Mouse (Mus musculus): ENCODE measurements around the gene Parp2. TPM values are rescaled to one million over a fixed set of nuclear protein-coding genes. Genes with fewer than 3 reads are reported as not detected.
"Not testable (repeated sequence)": the region's sequence is repeated elsewhere in the genome, so short reads cannot be mapped to it uniquely, and the experiment has no call there.

Gene Parp2
- total RNA-seq (2021): 1 to 10 TPM; 8.6 to 9.5 TPM
- long read RNA-seq, experiment 1, transcript Parp2-201 (16 exons, 1,894 nt): major isoform, 13 of 19 reads
- long read RNA-seq, experiment 1, partial matches to known transcripts: 2 of 19 reads
- long read RNA-seq, experiment 1, other reads (novel, unspliced or antisense): 4 of 19 reads
- long read RNA-seq, experiment 2, transcript Parp2-201 (16 exons, 1,894 nt): major isoform, 14 of 19 reads
- long read RNA-seq, experiment 2, partial matches to known transcripts: 1 of 19 reads
- long read RNA-seq, experiment 2, other reads (novel, unspliced or antisense): 4 of 19 reads

DNA sequence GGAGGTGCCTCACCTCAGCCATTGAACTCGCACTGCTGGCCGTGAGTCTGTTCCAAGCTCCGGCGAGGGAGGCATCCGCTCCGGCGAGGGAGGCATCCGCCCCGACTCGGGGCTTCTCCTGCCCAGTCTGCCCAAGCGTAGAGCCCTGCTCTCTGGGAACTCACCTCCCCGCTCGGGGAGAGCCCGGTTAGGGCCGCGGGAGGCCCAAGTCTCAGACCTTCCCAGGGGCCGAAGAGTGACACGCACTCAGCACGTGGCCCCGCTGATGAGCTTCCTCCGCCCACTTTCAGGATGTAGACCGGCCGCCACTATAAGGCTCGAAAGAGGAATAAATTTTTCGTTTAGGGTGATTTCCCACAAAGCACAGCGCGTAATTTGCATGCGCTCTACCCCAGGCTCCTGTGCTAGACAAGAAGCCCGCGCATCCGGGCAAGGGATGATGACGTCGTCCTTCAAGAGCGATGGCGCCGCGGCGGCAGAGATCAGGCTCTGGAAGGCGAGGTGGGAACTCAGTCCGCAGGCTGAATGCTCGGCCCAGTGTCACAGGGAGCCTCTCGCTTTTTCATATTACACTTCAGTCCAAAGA lies at the start of gene Parp2, which contains the start of gene Ccnb1ip1:
Gene Parp2, plus strand, starts transcription at position 355 of the 586 bp plus-strand sequence.
Gene Ccnb1ip1, minus strand, starts transcription at position 246 of the 586 bp plus-strand sequence.
- DNase-seq (ENCODE audit: low spot score): peak; percentile 98

DNA sequence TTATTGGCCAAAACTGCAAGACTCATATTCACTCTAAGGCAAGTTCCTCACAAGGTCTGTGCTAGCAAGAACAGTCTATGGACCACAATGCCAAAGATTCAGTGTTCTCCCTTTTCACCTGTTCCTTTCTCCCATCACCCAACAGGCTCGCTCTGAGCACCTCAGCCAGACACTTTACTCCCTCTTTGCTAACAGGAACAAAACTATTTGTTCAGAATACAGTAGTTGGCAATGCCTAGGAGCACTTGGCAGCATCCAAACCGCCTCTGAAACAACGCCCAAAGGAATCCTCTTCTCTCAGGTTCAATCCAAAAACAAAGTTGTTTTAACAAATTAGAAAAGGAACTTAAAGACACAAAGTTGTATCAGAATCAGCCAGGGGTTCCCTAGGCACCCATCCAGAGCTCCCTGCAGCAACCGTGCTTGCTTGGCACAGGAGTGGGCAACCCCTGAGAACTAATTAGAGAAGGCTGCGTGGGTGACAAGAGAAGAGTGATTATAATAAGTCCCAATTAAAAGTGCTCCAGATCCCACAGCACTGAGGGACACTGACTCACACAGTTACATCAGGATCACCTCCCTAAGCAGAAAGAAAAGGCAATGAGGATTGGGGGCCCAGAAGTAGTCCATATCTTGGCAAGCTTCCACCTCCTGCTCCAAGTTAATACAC lies 49.1 kb upstream of the Parp2 start:
- no peak for DNase-seq (ENCODE audit: low spot score)

DNA sequence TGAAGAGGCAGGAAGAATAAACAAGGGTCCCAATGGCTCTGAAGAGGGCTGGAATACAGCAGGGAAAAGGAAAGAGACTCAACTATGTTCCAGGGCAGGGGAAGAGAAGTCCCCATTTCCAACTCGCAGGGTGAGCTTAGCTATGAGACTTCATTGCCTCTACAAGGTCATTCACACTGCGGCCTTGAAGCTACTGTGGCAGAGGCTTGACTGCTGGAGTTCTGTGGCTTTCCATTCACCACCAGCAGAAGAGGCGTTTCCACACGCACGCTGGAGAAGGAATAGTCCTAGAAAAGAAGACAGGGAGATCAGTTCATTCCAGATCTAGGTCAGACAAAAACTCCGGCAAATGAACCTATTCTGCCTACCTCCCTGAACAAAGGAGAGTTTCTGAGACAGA lies 41.9 kb upstream of the Parp2 start:
- no peak for DNase-seq (ENCODE audit: low spot score)

DNA sequence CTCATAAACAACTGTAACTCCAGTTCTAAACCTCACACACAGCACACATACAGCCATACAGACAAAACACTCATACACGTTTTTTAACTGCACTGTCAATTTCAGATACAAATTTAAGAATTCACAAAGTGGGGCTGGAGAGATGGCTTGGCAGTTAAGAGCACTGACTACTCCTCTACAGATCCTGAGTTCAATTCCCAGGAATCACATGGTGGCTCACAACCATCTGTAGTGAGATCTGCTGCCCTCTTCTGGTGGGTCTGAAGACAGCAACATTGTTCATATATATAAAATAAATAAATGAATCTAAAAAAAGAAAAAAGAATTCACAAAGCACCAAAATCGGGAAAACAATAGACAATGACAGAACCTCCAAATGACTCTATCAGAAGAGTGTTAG lies 36.3 kb upstream of the Parp2 start:
- no peak for DNase-seq (ENCODE audit: low spot score)

DNA sequence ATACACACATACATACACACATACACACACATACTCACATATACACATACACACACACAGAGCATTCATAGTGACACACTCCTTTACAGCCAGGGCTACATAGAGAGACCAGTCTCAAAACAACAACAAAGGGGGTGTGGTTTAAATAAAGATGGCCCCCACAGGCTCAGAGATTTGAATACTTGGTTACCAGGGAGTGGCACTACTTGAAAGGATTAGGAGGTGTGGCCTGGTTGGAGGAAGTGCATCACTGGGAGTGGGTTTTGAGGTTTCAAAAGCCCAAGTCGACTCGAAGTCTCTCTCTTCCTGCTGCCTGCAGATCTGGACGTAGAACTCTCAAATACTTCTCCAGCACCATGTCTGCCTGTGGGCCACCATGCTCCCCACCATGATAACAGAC lies 25.5 kb upstream of the Parp2 start:
- no peak for DNase-seq (ENCODE audit: low spot score)

DNA sequence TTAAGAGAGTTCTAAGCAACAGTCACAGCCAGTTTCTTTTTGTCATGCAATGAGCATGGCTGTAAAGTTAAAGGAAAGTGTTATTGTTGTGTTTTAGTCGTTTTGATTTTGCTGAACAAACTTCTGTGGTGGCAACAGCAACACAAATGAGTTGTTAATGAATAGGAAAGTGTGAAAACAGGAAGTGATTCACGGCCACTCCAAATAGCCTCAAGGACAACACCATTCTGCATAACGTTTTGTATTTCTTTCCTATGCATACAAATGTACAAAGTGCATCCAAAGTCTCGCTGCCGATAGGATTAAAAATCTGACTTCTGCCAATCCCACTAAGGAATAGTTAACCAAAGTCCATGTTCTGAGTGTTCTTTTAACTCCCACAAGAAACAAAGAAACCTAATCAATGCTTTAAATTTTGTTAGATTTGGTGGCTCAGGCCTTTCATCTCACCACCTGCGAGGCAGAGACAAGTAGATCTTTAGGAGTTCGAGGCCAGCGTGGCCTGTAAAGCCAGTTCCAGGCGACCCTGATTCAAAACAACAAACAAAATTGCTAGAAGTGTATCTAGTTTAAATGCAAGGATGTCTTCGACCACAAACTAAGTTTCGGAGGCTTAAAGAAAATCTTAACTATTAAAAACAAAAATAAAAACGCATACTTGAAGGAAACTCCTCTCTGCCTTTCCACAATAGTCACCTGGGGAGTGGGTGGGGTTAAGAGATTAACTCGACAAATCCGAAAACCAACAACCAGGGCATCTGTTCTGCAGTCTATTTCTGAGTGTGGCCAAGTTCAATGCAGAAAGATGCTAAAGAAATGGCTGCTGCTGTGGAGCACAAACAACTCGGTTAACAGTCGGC lies 23.0 kb upstream of the Parp2 start:
- no peak for DNase-seq (ENCODE audit: low spot score)

DNA sequence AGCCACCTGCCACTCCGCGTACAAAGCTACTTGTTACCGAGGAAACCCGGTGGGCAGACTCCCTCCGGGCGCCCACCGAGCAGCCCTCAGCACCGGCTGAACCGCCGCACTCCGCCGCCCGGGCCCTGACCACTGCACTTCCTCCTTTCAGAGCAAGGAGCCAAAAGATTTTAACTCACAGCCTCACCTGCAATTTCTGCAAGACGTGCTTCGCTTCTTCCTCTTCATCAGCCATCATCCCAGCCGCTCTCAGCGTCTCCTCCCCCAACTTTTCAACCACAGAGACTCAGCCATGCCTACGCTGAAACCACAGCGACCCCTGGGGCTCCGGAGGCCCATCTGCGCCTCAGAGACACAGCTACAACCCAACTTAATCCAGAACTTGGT lies 22.4 kb upstream of the Parp2 start, which contains the start of gene Ttc5:
Gene Ttc5, minus strand, starts transcription at position 269 of the 387 bp plus-strand sequence.
- DNase-seq (ENCODE audit: low spot score): peak; percentile 89

DNA sequence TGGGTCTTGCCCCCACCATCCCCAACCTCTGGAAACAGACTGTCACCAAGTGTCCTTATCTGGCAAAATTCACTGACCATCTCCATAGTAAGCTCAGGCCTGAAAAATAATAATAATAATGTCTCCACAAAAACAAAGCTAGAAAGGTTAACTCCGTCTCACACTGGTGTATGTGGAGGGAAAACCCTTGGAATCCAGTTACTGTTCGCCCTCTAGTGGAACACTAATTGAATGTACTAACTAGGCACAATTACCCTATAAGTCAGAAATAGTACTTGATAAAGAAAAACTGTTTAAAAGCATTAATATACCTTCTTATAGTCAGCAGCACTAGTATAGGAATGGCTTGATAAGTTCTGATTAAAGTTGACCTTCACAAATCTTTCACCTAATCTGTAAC lies 19.5 kb upstream of the Parp2 start:
- no peak for DNase-seq (ENCODE audit: low spot score)

DNA sequence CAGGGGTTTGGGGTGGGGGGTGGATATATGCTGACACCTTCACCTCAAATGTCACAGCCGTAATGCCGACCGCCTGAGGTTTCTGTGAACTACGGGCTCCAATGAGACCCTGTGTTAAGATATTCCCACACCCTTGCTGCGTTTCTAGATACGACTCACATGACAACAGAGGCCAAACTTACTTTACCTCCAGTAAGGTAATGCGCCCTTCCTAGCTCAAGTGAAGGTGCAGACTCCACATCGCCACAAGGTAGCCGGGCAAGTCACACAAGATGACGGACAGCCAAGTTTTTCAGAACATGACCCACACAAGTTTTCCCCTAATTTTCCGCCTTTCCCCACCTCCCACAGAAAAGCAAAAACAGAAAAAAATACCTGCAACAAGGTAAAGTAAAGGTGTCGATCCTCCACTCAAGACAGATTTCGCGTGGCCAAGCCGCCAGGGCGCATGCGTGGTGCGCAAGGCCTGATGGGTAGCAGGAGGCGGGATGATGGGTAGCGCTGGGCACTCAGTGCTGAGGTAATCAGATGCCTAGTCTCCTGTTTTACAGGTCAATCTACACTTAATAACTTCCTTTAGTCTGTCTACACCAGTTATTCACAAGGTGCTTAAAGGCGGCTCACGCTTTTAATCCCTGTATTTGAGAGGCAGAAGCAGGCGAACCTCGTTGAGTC lies 12.2 kb upstream of the Parp2 start:
- DNase-seq (ENCODE audit: low spot score): no peak

DNA sequence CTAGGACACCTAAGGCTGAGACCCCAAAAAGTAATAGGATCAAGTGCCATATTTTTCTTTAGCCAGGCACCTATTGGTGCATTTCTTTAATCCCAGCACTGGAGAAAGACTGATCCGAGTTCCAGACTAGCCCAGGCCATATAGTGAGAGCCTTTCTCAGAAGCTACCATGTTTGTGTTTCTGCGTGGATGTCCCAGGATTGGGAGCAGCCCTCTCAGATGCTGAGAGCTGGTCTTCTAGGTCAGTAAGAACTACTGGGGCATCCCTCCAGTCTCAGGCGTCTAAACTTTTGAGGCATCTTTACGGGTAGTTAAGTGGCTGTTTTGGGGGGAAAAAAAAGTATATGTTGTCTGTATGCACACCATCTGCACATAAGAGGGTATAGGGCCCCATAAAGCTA lies 11.7 kb upstream of the Parp2 start:
- DNase-seq (ENCODE audit: low spot score): no peak

DNA sequence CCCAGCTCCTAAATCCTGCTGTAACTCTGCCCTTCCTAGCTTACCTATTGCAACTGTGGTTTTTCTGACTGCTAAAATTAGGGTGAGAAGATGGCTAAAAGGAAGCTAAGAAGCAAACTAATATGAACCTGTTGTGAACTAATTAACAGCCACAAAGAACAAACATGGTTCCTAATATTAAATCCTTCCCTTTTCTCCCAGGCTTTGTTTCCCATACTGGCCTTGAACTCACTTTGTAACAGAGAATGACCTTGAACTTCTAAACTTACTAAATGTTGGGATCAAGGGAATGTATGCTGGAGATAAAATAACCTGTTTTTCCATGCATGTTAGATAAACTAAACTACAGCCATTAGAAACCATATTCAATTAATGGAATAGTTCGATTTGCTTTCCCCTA lies 11.2 kb upstream of the Parp2 start:
- DNase-seq (ENCODE audit: low spot score): no peak

DNA sequence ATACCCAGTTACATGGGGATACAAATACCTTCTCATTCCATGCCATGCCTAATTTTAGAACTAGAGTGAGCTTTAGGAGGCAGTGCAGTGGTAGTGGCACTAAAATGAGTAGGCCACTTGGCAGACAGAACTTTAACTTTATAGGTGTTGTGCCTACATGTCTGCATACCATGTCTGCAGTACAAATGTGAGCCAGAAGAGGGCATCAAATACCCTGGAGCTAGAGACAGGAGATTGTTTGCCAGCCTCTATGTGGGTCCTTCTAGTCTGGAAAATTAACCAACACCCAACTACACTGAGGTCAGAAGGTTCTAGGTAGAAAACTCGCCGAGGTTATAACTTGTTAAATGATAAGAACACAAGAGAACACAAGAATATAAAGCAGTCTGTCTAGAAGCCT lies 9.1 kb upstream of the Parp2 start:
- DNase-seq (ENCODE audit: low spot score): no peak

DNA sequence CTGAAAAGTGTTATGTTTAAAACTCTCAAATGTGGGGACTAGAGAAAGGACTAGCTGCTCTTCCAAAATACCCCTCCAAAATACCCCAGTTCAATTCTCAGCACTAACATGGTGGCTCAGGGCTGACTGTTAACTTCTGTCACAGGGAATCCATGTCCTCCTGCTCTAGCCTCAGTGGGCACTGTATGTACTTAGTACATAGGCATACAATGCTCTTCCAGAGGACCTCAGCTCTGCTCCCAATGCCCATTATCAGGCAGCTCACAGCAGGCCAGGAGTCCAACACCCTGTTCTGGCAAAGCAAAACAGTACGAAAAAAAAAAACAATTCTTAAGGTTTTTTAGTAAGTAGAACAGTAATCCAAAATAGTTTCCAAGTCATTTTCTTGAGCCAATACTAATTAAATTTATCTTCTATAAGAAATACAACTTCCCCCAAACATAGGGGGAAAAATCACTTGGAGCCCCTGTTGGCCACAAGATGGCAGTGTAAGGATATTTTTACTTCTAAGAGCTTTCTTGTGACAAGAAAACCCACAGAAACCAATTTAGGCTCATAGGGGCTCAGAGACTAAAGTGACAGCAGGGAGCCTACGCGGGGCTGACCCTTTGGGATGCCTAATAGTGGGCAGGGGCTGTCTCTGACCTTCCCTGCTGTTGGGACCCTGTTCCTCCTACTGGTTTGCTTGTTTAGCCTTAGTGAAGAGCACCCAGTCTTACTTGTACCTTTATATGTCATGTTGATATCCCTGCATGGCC lies 8.0 kb upstream of the Parp2 start:
- peak; percentile 44 for DNase-seq (ENCODE audit: low spot score)

DNA sequence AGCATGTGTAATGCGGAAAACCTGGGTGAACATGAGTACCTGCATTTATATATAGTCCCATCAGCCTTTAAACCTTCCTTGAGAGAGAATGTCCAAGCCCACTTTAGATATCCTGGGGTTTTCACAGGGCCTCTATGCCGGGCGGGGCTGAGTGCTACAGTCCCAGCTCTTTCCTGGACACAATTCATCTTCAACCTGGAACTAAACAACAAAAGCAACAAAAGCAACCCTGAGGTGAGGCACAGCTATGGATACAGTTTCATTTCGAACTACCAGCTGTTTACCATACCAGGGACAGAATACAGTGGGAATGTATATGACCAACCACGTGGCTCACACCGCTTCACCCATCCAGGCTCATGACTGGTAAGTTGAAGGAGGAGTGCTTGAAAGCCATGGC lies 5.2 kb upstream of the Parp2 start:
- no peak for DNase-seq (ENCODE audit: low spot score)

DNA sequence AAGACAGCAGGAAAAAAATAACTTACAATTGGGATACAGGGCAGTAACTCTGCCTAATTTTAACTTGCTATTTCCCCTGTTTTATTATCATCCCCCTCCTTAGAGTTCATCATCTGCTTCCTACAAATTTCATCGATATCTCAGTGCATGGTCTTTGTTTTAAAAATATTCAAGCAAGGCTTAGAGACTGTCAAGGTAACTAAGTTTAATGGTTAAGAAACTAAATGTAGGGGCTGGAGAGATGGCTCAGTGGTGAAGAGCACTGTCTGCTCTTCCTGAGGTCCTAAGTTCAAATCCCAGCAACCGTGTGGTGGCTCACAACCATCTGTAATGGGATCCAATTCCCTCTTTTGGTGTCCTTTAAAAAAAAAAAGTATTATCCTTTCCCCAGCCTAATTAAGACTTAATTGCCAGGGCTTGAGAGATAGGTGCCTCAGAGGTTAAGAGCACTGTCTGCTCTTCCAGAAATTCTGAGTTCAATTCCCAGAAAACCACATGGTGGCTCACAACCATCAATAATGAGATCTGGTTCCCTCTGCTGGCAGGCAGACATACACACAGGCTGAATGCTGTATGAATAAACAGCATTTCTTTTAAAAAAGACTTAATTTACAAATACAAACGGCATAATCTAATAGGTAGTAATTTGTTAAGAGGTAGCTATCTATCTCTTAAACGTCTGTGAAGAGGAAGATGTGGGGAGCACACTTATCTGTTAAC lies 4.6 kb upstream of the Parp2 start:
- no peak for DNase-seq (ENCODE audit: low spot score)

DNA sequence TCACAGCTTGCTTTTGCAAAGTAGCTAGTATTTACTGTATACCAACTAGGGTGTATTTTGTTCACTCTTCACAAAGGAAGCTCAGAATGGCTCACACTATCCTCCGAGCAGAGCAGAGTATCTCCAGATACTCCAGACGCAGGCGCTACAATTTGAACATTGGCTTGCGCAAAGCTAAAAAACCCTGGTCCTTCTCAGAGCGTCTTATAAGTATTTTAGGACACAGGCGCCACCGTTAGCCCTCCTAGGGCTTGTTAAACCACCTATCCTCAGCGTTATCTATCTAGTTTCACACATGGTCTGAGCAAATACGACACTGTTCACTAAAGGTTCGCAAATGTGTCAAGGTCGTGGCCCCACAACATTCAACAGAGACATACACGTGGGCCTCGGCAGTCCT lies 3.0 kb upstream of the Parp2 start:
- DNase-seq (ENCODE audit: low spot score): no peak

DNA sequence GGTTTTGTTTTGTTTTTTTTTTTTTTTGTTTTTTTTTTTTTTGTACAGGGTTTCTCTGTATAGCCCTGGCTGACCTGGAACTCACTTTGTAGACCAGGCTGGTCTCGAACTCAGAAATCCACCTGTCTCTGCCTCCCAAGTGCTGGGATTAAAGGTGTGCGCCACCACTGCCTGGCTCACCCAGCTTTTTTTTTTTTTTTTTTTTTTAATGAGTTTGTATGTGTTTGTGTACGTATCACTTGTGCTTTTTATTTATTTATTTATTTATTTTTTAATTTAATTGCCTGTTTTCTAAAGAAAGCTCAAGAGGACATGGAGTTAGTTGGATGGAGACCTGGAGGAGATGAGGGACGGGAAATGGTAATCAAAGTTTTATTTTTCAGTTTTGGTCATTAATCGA lies 1.2 kb upstream of the Parp2 start:
- DNase-seq (ENCODE audit: low spot score): not testable (repeated sequence)

DNA sequence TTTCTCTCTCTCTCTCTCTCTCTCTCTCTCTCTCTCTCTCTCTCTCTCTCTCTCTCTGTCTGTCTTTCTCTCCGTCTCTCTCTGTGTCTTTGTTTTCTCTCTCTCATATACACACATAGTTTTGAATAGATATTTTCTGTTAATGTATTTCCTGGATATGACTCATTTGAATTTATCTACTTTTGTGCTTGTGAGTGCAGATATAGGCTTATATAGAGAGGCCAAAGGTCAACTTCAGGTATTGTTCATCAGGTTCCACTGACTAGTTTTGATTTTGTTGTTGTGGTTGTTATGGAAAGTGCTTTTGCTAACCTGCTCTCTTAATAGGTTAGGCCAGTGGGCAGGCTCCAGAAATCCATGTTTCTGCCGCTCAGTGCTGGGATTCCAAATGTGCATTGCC lies 5.4 kb downstream of the Parp2 start:
- DNase-seq (ENCODE audit: low spot score): no peak

DNA sequence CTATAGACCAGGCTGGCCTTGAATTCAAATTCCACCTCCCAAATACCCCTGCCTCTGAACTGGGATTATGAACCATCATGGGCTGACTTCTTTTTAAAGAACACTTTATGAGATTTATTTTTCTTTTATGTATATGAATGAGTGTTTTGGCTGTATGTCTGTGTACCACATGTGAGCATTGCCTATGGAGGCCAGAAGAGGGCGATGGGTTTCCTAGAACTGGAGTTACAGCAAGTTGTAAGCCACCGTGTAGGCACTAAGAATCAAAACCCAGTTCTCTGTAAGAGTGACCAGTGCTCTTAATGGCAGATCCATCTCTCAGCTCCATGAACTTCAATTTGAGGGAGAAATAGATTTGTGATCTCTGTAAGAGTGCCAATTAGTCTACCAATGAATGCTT lies 15.6 kb downstream of the Parp2 start:
- DNase-seq (ENCODE audit: low spot score): no peak

DNA sequence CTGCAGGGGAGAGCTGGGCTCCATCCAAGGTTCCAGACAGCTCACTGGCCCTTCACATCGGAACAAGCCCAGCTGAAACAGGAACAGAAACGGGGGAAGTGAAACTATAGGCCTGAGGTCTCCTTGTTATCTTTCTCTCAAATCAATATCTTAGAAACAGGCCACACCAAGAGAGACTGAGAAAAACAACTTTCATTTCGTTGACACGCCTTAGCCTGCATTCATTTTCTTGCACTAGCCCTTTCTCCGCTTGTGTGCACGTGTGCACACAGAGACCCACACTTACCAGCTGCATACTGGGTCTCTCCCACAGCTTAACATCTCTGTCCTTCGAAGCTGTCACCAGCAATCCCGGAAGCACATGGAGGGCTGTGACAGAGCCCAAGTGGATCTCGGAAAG lies 16.6 kb downstream of the Parp2 start:
- DNase-seq (ENCODE audit: low spot score): no peak

All from gastrocnemius, adult 18-20 months (tissue).